Mouse (Mus musculus): ENCODE measurements at regions not wholly inside any gene's neighbourhood (a gene's known extent, or its start where the extent isn't known, plus 50 kb on each side); places are given as distances from the start of the nearest gene placed in this dataset.

DNA sequence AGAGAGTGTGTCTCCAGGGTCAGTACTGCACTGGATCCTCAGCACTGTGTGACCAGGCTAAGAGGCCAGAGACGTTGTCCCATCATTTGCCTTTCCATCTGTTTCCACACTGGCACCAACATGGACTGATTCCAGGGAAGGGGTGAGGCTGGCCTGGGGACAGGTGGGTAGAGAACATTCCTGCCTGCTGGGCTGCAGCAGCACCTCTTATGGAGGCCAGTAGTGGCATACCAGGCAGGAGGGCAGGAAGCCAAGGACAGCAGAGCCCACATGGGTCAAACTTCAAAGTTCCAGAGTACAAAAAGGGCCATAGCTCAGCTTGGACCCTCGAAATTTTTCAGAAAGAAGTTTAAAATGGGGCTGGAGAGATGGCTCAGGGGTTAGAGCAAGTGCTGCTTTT, 115.4 kb upstream of the Ercc6l2 start:
- DNase-seq (ENCODE audit: low spot score), result no peak

DNA sequence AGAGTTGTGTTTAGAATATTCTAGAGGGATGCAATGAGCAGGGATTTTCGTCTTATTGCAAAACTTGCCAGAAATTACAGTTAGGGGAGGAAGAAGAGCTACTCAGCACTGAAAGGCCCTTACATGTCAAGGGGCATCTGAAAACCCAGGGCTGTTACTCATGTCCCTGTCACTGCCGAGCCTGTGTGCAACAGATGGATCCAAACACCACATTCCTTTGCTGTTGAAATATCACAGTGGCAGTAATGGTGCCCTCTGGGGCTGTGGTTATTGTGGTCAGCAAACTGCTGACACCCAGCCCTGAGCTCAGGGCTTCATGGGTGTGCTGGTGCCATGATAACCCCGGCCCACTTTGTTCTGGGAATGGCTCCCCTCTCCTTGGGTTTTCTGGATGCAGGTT, 114.3 kb upstream of the Ercc6l2 start:
- DNase-seq (ENCODE audit: low spot score), result no peak

DNA sequence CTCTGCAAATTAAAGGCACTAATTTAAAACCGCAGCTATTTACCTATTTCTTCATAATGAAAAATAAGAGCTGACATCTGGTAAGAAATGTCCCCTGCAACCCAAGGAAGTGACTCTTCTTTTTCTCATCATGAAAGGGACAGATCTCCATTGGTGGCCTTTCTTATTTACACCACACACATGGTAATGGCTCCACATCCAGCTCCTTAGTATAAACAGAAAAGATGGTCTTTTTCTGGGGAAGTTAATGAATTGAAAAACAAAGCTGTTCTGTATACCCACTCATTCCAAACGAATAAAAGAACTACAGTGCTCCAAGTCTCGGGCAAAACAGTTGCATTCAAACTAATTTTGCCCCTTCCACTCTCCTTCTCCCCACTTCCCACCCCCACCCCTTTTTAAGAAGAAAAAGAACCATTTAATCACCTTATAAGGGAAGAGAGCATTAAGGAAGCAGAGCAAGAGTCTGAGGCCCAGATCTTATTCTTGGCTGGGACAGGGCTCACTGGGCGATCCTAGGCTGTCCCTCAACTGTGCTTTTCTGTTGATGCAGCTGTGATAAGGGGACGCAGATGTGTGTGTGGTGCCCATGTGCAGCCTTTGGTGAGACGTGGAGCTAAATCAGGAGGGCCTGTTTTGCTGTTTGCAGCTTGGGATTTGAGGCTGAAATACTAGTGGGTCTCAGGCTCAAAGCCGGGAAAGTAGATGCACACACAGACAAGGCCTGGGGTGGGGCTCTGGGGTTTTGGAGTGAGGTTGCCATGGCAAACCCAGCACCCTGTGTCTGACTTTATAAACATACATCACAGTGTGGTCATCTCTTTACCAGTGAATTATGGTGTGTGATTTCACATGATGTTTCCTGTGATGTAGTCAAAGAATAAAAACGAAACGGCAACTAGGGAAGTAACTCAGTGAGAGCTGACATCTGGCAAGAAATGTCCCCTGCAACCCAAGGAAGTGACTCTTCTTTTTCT, 113.6 kb upstream of the Ercc6l2 start:
- no peak for DNase-seq (ENCODE audit: low spot score)

DNA sequence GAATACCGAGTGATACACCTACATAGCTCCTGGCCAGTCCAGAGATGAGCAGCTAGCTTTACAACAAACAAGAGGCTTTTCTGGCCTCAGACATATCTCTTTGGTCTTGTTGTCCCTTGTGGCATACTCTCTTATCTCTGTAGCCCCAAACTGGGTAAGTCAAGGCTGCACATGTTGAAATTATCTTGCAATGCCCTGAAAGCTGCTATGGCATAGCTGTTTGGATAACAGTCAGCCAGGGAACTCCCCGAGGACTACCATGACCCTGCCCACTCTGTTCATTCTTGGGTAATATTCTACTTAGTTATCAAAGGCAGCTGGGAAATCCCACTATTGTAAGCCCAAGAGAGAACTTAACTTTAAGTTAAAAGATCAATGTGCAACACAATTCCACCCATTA, 106.5 kb upstream of the Ercc6l2 start:
- no peak for DNase-seq (ENCODE audit: low spot score)

DNA sequence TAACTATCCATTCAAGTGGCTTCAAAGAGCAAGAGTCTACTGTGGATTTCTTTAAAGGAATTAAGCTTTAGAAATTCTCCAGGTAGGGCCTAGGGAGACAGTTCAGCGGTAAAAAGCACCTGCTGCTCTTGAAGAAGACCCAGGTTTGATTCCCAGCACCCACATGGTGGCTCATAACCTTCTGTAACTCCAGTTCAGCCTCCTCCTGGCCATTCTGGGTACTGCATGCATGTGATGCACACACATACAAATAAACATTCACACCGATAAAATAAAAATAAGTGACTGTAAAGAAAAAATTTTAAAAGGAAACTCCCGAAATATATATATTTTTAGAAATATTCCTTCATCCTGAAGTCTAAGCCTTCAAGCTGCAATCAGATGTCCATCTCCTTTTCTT, 101.9 kb upstream of the Ercc6l2 start:
- no peak for DNase-seq (ENCODE audit: low spot score)

DNA sequence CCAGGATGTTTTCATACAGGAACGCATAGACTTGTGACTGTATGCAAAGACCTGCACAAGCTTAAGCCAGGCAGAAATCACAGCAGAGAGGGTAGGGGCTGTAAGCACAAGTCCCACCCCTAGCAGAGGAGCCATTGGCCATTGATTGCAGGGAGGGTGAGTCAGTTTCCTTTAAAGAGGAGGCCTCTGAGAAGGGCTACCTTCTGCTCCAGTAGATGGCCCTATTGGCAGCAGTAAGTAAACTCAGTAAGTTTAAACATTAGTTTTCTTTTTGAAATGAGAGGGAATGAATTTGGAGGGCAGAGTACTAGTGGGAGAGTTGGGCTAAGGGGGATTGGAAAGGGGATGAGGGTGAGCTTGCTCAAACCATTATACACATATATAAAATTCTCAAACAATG, 98.5 kb upstream of the Ercc6l2 start:
- no peak for DNase-seq (ENCODE audit: low spot score)

DNA sequence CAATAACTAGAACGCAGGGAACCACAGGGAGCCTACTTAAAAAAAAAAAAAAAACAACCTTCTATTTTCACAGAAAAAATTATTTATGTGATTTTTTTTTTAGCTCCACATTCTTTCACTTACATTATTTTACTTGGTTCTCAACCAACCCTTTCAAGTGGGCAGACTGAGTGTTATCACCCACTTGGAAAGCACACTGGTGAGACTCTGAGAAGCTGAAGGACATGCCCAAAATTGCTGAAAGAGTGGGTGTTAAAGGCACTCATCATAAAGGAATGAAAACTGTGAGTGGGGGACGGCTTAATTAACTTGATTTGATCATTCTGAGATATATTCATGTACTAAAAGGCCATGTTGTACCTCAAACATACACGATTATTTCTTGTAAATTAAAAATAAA, 97.8 kb upstream of the Ercc6l2 start:
- DNase-seq (ENCODE audit: low spot score), result no peak

DNA sequence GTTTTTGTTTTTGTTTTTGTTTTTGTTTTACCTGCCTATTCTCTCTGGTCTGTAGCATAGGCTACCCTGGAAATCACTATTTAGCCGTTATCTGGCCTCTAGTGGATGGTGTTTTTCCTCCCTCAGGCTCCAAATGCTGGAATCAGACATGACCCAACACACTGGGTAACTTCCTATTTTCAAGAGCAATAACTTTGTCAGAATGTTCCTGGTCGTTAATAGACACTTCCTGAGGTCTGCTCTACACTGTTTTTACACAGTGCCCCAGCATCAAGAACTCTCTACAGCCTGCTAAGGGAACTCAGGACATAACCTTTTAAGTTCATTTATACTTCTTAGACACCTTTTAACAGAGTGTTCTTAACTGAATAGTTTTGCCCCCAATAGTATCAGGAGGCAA, 96.3 kb upstream of the Ercc6l2 start:
- no peak for DNase-seq (ENCODE audit: low spot score)

DNA sequence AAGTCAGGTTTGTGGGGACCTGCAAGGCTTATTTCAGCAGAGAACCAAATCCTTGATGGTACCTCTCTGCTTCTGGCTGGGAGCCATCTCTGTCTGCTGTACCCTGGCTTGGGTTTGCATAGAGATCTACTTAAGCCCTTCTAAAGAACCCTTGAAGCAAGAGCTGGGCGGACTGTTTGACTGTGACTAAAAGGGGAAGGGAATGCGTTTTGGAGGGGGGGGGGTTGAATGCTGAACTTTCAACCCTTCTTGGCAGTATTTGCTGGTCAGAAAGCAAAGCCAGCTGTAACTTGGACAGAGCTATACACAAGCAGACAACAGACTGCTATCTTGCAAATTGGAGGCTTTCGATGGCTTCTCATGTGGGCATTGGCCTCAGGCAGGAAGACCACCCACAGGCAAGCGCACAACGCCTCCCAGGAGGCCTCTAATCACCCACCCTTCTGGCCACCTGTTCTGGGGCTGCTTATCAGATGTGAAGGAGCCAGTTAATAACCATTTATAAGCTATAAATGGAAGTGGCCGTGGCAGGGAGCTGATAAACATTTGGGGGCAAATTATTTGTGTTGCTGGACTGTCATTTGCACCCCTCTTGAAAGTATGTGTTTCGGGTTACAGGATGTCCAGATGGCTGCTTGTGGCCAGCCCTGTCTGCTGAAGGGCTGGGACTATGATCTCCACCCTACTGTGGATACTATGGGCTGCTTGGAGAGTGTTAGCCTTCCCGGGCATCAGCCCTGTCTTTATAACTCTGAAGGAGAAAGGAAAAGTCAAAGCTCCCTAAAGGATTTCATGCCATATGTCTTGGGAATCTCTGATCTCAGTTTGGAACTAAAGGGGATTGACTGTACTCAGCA, 95.5 kb upstream of the Ercc6l2 start:
- no peak for DNase-seq (ENCODE audit: low spot score)

DNA sequence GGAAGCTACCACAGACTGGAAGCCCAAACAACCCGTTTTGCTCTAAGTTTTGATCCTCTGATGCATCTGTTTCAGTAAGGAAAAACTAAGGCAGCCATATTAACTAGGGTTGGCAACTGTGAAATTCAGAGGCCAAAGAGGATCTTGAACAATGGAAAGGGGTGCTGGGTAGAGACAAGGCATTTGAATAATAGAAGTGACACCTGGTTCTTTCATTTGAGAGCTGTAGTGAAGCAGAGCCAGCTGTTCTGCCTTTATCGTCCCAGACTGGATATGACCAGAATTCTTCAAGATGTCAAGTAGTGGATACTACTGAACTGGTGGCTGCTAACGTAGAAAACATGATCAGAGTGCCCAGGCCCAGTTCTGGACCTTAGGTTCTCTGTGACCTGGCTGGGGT, 94.4 kb upstream of the Ercc6l2 start:
- no peak for DNase-seq (ENCODE audit: low spot score)

DNA sequence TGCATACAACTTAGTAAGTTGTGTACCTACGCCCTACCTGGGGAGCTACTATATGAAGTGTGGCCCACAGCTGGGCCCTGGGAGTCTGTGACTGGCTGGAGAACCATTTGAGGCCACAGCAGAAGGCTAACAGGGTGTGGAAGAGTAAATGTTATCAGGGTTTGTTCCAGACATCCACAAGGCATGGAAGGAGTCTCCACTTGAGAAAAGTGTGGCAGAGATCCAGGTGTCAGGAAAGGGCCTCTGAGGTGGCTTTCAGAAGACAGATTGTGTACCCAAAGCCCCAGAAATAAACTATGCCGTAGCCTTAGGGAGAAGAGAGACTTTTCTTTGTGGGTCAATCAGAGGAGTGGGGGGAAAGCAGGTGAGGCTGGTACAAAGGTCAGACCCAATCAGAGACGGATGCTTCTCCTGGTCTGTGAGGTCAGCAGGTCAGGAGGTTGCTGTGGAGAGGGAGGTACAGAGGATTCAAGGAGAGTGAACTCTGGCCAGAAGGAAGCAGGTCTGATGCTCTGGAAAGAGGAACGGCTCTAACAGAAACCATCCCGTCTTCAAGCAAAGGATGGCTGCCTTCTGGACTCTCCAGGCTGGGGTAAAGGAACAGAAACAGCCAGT, 93.9 kb upstream of the Ercc6l2 start:
- no peak for DNase-seq (ENCODE audit: low spot score)

DNA sequence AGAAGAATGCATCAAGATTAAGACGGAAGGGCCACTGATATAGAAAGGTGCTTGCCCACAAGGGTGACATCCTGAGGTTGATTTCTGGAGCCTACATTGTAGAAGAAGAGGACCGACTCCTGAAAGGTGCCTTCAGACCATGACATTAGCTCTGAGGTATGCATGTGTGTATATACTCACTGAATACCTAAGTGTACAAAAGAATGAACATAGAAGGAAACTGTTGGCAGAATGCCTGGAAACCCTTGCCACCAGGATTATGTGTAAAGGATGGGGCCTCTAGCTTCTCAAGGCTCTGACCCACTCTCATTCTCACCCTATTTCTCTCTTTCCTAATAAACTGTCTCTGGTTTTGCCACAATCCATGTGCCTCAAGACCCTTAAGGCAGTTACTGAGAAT, 90.7 kb upstream of the Ercc6l2 start:
- DNase-seq (ENCODE audit: low spot score), result no peak

DNA sequence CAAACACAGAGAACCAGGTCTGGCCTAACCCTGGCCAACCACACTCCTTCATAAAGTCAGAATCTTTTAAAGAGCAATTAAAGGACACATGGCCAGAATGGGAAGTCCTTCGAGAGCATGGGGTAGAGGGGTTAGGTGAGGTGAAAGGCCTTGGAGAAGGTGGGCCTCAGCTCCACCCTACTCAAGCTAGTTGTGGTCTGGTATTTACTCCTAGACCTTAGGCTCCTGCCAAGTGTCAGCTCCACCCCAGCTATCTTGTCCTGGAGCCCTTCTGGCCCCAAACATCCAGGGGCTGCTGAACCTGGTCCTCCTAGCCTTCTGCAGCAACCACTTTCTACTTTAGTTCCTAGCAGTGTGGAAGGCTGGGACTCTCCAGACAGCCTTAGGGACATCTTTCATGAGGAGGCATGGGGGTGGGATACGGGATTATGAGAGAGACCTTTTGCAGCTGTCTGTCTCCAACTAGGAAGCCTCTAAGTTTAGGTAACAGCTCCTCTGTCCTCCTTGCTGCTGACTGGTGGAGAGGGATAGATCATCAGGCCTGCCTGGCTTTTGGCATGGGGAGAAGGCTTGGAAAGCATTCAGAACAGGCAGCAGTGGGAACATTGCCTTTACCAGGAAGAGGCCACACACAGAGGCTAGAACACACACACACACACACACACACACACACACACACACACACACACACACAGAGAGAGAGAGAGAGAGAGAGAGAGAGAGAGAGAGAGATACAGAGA, 90.0 kb upstream of the Ercc6l2 start:
- no peak for DNase-seq (ENCODE audit: low spot score)

DNA sequence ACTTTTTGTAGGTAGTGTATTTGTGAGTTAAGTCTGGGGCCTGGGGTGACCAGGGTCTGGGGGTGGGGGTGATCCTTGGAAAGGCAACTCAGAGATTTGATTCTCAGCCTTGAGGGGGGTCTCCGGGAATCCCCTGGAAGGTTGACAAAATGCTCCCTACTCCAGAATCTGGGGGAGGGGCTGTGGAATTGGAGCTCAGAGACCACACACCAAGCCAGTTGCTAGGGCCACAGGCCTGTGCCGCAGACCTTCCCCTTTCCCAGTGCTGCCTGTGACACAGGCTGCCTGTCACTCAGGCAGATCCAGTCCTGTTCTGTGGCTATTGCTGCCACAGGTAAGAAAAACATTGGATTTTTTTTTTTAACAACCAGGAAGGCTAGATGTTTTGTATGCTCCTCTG, 89.0 kb upstream of the Ercc6l2 start:
- no peak for DNase-seq (ENCODE audit: low spot score)

DNA sequence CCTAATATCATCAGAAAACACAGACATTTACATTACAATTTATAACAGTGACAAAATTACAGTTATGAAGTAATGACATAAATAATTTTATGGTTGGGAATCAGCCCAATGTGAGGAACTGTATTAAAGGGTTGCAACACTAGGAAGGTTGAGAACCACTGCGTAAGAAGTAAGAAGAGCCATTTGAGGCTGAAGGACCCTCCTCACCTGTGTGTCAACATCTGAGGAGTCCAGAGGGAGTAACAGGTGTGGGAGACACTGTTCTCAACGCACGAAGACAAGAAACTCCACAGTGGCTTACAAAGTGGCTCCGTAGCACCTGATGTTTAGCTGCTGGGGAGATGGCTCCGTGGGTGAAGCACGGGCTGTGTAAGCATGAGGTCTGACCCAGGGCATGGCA, 88.5 kb upstream of the Ercc6l2 start:
- DNase-seq (ENCODE audit: low spot score), result no peak

DNA sequence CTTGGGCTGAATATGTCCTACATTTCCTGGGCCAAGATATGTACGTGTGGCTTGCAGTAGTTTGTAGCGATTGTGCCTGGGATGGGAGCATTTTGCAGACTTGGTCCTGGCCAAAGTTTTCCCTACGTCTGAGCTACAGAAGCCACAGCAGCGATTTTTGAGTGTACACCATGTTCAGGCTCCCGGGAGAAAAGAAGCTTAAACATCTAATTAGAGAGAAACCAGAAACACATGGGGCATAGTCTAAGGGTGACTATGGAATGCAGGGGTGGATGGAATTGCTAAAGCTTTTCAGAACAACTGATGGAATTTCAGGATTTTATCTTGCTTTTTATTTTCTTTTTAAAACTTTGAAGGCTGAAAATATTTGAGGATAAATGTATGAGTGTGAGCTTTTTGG, 79.3 kb upstream of the Ercc6l2 start:
- no peak for DNase-seq (ENCODE audit: low spot score)

DNA sequence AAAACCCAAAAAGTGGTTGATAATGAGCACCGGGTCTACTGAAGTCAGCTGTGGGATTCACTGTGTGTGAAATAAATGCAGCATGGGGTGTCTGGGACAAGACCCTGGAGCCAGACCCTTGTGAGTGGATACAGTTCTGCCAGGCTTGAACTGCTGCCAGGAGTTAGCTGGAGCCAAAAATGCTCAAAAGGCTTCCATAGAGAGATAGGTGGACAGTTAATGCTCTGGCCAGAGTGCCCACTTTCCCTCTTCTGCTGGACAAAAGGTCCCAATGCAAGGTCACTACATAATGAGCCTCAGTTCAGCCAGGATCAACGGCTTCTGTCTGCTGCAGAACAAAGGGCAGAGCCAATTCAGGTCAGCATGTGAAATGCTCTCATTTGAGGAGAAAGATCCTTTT, 73.2 kb upstream of the Ercc6l2 start:
- no peak for DNase-seq (ENCODE audit: low spot score)

DNA sequence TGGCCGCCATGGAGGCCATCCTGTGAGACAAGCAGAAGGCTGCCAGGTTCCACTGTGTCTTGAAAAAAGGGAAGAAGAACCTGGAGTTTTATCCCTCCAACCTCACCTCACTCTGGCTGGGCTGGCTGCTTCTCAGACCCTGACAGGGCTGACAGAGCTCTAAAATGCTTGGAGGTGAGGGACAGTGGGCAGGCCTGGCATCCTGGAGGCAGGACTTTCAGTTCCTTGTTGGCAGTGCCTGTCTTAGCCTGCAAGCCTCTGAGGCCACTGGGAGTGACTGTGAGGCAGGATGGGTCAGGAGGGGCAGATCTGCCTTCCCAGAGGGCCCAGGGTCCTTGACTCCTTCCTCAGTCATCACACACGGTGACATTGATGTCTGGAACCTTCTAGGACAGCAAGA, 66.3 kb upstream of the Ercc6l2 start:
- DNase-seq (ENCODE audit: low spot score), result no peak

DNA sequence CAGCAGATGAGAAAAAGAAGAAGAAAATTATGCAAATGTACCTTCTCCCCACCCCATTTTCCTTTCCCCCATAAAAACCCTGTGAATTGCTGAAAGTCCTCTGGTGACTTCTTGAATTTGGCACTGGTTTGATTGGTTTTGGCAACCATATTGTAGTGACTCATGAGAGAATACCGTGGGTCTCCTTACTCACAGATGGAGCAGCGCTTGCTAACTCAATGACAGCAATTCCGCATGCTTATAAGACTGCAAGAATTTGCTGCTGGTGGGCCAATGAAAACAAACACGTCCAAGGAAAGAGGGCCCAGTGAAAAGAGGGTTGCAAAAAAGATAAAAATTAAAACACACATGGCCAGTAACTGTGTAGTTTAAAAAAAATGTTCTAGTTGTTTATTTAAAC, 65.0 kb upstream of the Ercc6l2 start:
- DNase-seq (ENCODE audit: low spot score), result peak; percentile 46

DNA sequence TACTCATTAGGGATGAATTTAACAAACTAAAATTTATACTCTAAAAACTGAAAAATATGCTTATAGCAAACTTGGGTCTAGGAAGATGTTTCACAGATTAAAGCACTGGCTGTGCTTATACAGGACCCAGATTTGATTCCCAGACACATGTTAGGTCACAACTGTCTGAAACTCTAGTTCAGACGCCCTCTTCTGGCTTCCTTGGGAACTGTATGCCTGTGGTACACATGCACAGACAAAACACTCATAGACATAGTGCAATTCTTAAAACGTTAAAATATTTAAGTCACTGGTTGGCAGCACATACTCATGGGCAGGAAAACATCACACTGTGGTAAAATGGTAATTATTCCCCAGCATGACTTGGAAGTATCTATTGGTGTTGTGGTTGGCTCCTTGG, 63.8 kb upstream of the Ercc6l2 start:
- DNase-seq (ENCODE audit: low spot score), result no peak

DNA sequence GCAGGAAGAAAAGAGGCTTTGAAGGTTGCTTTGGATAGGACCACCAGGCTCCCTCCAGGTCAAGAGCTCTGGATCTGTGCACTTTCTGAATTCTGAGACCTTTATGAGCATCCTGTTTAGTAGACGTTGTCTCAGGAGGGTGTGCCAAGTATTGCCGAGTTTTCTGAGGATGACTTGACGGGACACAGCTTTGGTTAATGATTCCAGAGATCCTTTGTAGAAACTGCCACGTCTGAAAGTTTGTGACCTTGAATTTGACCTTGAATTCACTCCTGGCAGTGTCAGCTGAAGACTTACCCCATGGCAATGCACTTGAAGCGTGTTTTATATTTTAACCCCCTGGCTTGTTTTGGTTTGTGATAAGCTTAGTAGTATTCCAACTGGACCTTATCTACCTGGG, 58.0 kb upstream of the Ercc6l2 start:
- no peak for DNase-seq (ENCODE audit: low spot score)

DNA sequence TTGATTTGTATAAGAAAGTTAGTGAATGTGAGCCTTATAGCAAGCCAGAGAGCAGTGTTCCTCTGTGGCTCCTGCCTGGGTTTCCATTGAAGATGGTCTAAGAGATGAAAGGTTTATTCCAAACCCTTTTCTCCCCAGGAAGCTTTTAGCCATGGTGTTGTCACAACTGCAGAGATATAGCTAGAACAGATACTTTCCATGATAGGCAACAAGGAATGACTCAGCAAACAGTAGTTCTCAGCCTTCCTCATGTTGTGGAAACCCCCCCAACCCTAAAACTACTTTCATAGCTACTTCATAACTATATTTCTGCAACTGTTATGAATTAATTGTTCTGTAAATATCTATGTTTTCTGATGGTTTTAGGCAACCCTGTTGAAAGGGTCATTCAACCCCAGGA, 53.5 kb upstream of the Ercc6l2 start:
- no peak for DNase-seq (ENCODE audit: low spot score)

All from layer of hippocampus, adult 9-10 months (tissue).